Mouse (Mus musculus) cerebellum, adult 9-11 months (tissue): ENCODE results near the gene Cenpe.
A peak's percentile ranks its signal among the peaks of the same experiment; 100 is the strongest.
"Not testable (repeated sequence)": the region's sequence is repeated elsewhere in the genome, so short reads cannot be mapped to it uniquely, and the experiment has no call there.

ENCODE experiments used
- DNase-seq: peaks from one replicate; pipeline ENCODE4 v3.0.0; 2022

Gene Cenpe

GRCm38 (mm10) chr3:135211805-135212657, at the start of gene Cenpe:
Gene Cenpe (plus strand): TSS chr3:135212537.
- DNase-seq: peak; percentile 82

DNA sequence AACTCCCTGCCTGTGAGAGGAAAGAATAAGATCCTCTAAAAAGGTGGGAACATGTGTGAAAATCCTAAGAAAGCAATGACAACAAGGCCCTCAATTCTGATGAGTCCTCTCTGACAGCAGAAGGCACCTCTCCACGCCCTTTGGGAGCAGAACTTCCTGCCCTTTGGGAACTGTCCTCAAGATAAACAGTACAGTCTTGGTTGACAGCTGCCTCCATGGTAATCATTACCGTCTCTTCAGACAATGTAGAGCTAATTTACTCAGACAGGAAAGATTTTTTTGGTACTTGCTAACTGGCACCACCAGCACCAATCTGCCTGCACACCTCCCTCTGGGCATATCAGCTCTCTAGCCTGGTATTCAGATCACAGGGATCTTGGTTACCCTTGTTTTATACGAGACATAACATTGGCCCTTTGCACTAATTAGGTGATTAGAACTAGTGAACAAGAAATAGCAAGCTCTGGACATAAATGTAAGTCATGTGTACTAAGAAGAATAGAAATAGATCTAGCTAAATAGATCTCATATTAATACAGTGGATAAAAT, 40.4 kb upstream of the Cenpe start:
- no peak for DNase-seq

GRCm38 (mm10) chr3:135191861-135192260, 20.5 kb upstream of the Cenpe start:
- no peak for DNase-seq

DNA sequence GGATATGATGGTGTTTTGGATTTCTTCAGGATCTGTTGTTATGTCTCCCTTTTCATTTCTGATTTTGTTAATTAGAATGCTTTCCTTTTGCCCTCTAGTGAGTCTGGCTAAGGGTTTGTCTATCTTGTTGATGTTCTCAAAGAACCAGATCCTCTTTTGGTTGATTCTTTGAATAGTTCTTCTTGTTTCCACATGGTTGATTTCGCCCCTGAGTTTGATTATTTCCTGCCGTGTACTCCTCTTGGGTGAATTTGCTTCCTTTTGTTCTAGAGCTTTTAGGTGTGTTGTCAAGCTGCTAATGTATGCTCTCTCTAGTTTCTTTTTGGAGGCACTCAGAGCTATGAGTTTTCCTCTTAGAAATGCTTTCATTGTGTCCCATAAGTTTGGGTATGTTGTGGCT, 14.3 kb upstream of the Cenpe start:
- DNase-seq: not testable (repeated sequence)

DNA sequence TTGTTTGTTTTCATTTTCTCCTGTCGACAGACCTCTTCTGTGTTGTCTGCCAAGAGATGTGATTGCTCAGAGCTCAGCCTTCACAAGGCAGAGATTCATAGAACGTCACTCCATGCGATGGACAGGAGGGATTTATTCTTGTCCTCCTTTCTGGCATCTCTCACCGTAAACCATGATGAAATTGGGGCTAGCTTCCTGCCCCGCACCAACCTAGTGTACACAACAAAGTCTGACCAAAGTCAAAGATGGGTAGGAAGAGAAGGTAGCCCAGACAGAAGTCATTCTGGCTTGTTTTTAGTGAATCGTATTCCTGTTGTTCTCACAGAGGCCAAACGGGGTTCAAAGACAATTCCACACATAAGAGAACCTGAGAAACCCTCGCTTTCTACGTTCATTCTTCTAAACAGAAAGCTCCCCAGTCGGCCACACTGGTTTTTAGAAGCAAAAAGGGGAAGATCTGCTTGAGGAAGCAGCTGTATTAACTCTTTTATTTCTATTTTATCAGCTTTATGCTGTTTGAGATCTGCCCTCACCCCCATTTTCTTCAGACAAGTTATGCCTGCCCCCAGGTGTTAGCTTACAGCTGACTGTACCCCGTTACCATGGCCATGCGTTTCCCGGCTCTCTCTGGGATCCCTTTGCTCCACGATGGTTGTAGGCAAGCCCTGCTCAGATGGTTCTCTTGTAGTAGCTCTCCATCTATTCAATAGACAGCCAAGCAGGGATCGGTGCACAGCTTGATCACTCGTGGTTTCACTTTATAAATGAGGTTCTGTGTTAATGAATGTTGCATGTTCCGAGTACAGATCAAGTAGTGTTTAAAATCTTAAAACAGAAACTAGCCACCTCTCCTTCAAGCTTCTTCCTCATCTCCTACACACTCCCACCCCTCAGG, 11.7 kb upstream of the Cenpe start:
- DNase-seq: no peak

- no peak for DNase-seq
Observed at GRCm38 (mm10) chr3:135206621-135207020, 5.7 kb upstream of the Cenpe start.

DNA sequence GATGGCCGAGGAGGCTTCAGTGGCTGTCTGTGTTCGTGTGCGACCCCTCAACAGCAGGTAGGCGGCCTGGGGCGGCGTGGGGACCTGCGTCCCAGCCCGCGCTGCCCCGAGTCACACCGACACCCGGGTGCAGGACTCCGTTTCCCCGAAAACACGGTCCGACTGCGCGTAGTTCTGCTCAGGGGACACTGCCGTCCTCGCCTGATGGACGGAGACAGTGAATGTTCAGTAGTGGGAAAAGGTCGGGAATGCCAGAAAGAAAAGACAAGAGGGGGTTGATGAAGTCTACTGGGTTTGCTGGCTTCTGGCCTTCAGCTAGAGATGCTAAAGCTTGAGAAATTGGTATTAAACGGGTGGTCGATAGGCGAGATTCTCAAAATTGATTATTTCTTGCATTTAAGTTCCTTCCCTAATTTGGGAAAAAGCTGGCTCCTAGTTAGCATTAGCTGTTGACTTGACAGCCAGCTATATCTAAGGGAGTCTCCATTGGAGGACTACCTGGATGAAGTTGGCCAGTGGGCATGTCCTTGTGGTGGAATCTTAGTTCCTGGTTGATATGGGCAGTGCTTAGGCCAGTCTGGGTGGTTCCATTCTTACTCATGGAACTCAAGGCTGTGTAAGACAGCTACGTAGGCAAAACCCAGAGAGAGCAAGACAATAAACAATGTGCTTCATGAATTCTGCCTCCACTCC, 467 bp downstream of the Cenpe start:
- no peak for DNase-seq

- no peak for DNase-seq
Observed at GRCm38 (mm10) chr3:135232058-135232457, 19.7 kb downstream of the Cenpe start.

GRCm38 (mm10) chr3:135232462-135232861, 20.1 kb downstream of the Cenpe start:
- DNase-seq: no peak

DNA sequence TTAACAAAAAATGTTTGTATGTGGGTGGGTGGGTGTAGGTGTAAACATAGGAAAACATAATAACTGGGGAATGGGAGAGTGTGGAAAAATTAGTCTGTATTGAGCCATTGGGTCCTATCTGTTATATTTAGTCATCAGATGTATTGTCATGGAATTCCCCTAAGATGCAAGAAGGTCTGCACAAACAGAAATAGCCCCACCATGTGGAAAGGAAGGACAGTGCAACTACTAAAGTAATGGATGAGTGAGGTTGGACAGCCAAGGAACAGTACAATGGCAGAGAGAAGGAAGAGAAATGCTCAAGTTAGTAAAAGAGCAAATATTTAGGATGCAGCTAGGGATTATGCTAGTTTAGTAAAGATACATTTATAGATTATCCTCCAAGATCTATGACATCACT, 33.4 kb downstream of the Cenpe start:
- DNase-seq: no peak

DNA sequence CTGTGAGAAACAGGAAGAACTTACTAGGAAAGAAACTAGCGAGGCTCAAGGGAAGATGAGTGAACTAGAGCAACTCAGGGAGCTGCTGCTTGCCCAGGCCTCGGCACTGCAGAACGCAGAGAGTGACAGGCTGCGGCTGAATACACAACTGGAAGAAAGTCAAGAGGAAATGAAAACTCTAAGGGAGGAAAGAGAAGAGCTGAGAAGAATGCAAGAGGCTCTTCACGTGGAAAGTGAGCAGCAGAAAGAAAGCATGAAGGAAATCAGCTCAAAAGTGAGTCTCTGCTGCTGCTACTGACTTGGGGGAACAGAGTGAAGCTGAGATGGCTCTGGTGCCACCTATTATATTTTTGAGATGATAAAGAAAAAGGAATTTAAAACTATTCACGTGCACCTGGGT, 34.5 kb downstream of the Cenpe start:
- no peak for DNase-seq

DNA sequence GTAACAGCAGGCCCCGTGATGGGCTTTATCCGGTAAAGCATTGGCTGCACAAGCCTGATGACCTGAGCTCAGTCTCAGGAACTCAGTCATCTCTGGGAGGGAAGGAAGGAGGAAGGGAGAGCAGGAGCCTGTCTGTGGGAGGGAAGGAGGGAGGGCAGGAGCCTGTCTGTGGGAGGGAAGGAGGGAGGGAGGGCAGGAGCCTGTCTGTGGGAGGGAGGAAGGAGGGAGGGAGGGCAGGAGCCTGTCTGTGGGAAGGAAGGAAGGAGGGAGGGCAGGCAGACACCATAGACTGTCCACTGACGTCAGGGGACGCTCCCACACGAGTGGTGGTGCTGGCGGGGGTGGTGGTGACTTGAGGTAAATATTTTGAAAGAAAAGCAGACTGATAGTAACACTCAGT, 36.8 kb downstream of the Cenpe start:
- DNase-seq: no peak

- no peak for DNase-seq
Observed at GRCm38 (mm10) chr3:135251825-135252224, 39.5 kb downstream of the Cenpe start.

- DNase-seq: no peak
Observed at GRCm38 (mm10) chr3:135254784-135255183, 42.4 kb downstream of the Cenpe start.

DNA sequence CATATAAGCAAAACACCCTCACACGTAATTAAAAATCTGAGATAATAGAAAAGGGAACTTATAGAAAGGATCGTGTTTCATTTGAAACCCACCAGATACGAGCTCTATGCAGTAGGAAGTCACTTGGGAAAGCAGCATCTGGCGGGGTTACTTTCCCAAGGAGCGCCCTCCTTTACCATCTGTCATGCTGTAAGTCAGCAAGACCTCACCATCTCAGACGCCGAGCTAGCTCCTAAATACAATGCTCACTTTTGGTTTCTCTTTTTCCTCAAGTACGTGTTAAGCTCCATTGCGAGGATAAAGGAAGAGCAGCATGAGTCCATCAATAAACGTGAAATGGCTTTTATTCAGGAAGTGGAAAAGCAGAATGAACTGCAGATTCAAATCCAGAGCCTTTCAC, 46.6 kb downstream of the Cenpe start:
- DNase-seq: no peak

DNA sequence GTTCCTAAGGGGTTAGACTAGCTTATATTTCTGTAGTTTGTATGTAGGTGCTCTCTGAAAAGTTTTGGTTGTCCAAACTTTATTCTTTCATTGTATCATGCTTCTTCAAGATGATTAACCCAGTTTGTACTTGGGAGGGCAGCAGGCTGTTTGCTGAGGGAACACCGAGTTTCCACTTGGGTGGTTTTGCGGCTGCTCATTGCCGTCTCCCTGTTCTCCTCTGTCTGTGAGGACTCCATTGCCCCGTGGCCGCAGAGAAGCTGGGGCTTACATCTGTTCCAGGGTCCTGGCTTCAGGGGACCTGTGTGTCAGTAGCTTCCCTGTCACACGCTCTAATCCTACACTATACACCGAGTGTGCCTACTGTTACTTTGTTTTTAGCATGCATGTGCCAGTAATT, 47.9 kb downstream of the Cenpe start:
- DNase-seq: no peak

GRCm38 (mm10) chr3:135268616-135269015, 56.3 kb downstream of the Cenpe start:
- no peak for DNase-seq

GRCm38 (mm10) chr3:135269391-135269990, 57.2 kb downstream of the Cenpe start:
- no peak for DNase-seq

DNA sequence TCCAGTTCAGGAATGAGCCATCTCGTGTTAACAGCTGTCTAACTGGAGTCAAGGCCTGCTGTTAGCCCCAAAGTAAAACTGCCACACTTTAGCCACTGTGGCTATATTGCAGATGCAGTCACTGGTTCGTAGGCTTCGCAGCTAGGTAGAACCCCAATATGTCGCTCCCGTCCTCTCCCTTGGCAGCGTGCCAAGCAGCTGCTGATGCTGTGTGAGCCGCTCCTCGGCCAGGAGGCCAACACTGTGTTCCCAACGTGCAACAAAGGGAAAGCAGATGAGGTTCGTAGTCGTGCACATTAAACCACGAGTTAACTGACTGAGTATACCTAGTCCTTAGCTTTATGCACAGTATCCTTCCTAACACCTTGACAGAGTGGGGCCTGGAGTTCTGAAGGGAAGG, 60.3 kb downstream of the Cenpe start:
- no peak for DNase-seq

DNA sequence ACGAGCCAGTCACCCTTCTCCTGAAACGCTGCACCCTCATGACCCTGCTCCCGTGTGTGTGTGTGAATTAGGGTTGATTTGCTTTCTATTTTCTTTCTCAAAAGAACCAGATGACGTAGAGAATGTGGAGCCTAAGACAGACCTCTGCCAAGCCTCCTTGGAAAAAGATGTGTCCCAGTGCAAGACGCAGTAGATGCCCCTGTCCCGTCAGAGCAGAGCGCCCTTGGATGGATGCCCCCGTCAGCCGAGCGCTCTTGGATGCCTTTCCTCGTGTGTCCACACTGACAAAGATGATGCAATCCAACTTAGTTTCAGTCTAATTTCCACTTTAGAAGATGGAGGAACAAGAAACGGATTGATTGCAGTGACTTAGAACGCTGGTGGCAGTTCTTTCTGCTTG, 60.7 kb downstream of the Cenpe start:
- DNase-seq: no peak

GRCm38 (mm10) chr3:135280160-135280559, 67.8 kb downstream of the Cenpe start:
- no peak for DNase-seq

DNA sequence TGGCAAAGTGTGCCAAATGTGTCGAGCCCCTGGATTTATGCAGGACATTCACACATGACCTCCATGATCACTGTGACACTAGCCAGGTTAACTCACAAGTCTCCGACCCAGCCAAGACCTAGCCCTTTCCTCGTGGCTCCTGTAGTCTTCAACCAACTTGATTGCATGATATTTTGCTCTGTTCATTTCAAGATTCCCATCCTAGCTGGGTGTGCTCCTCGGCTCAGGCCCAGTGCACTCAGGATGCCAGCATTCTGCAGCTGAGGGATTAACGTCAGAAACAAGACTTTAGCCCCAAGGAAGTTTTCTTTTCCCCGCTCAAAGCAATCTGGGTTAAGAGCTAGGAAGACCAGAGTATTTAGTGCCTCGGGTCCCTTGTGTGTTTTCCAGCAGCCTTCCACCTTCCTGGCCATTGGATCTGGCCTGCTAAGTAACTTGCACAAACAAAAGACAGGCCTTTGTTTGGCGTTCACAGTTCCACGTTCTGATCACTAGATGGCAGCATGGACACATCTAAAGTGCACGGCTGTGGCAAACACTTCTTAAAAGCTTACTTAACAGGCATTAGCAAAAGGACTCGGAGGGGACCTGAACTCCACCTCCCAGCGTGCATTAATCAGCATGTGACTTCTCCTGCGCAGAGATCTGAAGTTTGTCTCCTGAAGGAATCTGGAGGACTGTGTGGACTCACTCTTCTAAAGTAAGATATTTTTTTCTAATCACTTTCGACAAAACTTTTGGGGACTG, 68.5 kb downstream of the Cenpe start, which contains the start of gene Bdh2:
Gene Bdh2 (plus strand): TSS at position 553 of the 747 bp plus-strand sequence.
- DNase-seq: peak; percentile 58
